Mouse (Mus musculus): ENCODE results near the gene Olfr324. TPM values are rescaled to one million over a fixed set of nuclear protein-coding genes. Genes with fewer than 3 reads are reported as not detected.

Gene Olfr324
- polyA plus RNA-seq, 1 experiment from 2014 or later = not detected

- Histone ChIP-seq H3K9ac (ENCODE audit: low read length) (no peak overlapping the region), H3K9me3 (ENCODE audit: control insufficient read depth, low read length) (no peaks in the 10 kb centered on the region), H3K4me2 (ENCODE audit: low read length) (no peak overlapping the region), H3K36me3 (ENCODE audit: control insufficient read depth, insufficient read depth, low read length) (no peaks in the 10 kb centered on the region), H3K4me3 (ENCODE audit: control insufficient read depth in 1 of 2, insufficient read depth in 1 of 2, low read depth in 1 of 2, low read length in 2 of 2) (no peak overlapping the region), H3K27ac (replicated peaks in 1 of 2; ENCODE audit: control insufficient read depth in 1 of 2, insufficient read depth in 1 of 2, low read depth in 2 of 2, low read length in 2 of 2) (no peak overlapping the region), H3K27me3 (ENCODE audit: control insufficient read depth, insufficient read depth, low read length) (peaks cover 31% of the 10 kb centered on the region), H3K4me1 (ENCODE audit: control insufficient read depth in 2 of 2, insufficient read depth in 2 of 2, low read length in 2 of 2) (peaks cover 2 to 6% of the 10 kb centered on the region in 2 experiments; a peak in 2 of 4 replicates)
- 14% methylated on average over 4 of the region's 4 CpGs for WGBS
- ATAC-seq (ENCODE audit: insufficient number of reproducible peaks, insufficient read depth, low FRiP score, low read depth) = no peak
These were observed 41.6 kb downstream of the Olfr324 start for GRCm38 (mm10) chr11:58636376-58636977.

- Histone ChIP-seq H3K36me3 (ENCODE audit: control insufficient read depth, insufficient read depth, low read length) (no peaks in the 10 kb centered on the region), H3K9me3 (ENCODE audit: control insufficient read depth, low read length) (no peaks in the 10 kb centered on the region), H3K9ac (ENCODE audit: low read length) (no peak overlapping the region), H3K27me3 (ENCODE audit: control insufficient read depth, insufficient read depth, low read length) (peaks cover 39% of the 10 kb centered on the region), H3K4me1 (ENCODE audit: control insufficient read depth in 2 of 2, insufficient read depth in 2 of 2, low read length in 2 of 2) (peaks cover 2 to 6% of the 10 kb centered on the region in 2 experiments; a peak in 2 of 4 replicates), H3K4me2 (ENCODE audit: low read length) (no peak overlapping the region), H3K4me3 (ENCODE audit: control insufficient read depth in 1 of 2, insufficient read depth in 1 of 2, low read depth in 1 of 2, low read length in 2 of 2) (no peak overlapping the region), H3K27ac (replicated peaks in 1 of 2; ENCODE audit: control insufficient read depth in 1 of 2, insufficient read depth in 1 of 2, low read depth in 2 of 2, low read length in 2 of 2) (no peak overlapping the region)
- ATAC-seq (ENCODE audit: insufficient number of reproducible peaks, insufficient read depth, low FRiP score, low read depth) = no peak
- WGBS = 56% methylated on average over 7 of the region's 7 CpGs
These were observed 43.3 kb downstream of the Olfr324 start for GRCm38 (mm10) chr11:58638176-58638701.

- peak; percentile 47; the same call in 1 of the 2 replicates for ATAC-seq (ENCODE audit: insufficient number of reproducible peaks, insufficient read depth, low FRiP score, low read depth)
- H3K4me1 ChIP-seq (ENCODE audit: control insufficient read depth in 2 of 2, insufficient read depth in 2 of 2, low read length in 2 of 2) = peaks cover 2 to 6% of the 10 kb centered on the region in 2 experiments; a peak in 2 of 4 replicates
- no peaks in the 10 kb centered on the region for H3K36me3 ChIP-seq (ENCODE audit: control insufficient read depth, insufficient read depth, low read length)
- H3K4me2 ChIP-seq (ENCODE audit: low read length) = peak within 1 kb of the TSS; percentile 78
- 2% methylated on average over 34 of the region's 34 CpGs for WGBS
- H3K27ac ChIP-seq (replicated peaks in 1 of 2; ENCODE audit: control insufficient read depth in 1 of 2, insufficient read depth in 1 of 2, low read depth in 2 of 2, low read length in 2 of 2) = no peak within 1 kb of the TSS
- peak within 1 kb of the TSS; percentile 13; the same call in 1 of the 2 replicates for H3K9ac ChIP-seq (ENCODE audit: low read length)
- H3K27me3 ChIP-seq (ENCODE audit: control insufficient read depth, insufficient read depth, low read length) = peaks cover 39% of the 10 kb centered on the region
- H3K9me3 ChIP-seq (ENCODE audit: control insufficient read depth, low read length) = no peaks in the 10 kb centered on the region
- H3K4me3 ChIP-seq (ENCODE audit: control insufficient read depth in 1 of 2, insufficient read depth in 1 of 2, low read depth in 1 of 2, low read length in 2 of 2) = peak within 1 kb of the TSS; percentile 31 to 34
These were observed 45.5 kb downstream of the Olfr324 start, which contains the start of gene Trim58 for GRCm38 (mm10) chr11:58640272-58640867. TSS of gene Trim58 (plus strand) at chr11:58640465.

GRCm38 (mm10) chr11:58641057-58641456 lies 46.1 kb downstream of the Olfr324 start:
- no peak overlapping the region for H3K27ac ChIP-seq (replicated peaks in 1 of 2; ENCODE audit: control insufficient read depth in 1 of 2, insufficient read depth in 1 of 2, low read depth in 2 of 2, low read length in 2 of 2)
- H3K4me1 ChIP-seq (ENCODE audit: control insufficient read depth in 2 of 2, insufficient read depth in 2 of 2, low read length in 2 of 2) = peaks cover 2 to 6% of the 10 kb centered on the region in 2 experiments; a peak in 2 of 4 replicates
- peak overlapping the region; percentile 78 for H3K4me2 ChIP-seq (ENCODE audit: low read length)
- peaks cover 39% of the 10 kb centered on the region for H3K27me3 ChIP-seq (ENCODE audit: control insufficient read depth, insufficient read depth, low read length)
- WGBS = 27% methylated on average over 14 of the region's 14 CpGs
- H3K9me3 ChIP-seq (ENCODE audit: control insufficient read depth, low read length) = no peaks in the 10 kb centered on the region
- H3K4me3 ChIP-seq (ENCODE audit: control insufficient read depth in 1 of 2, insufficient read depth in 1 of 2, low read depth in 1 of 2, low read length in 2 of 2) = peak overlapping the region in 1 of 2 experiments; percentile 34; a peak in 2 of 4 replicates
- H3K36me3 ChIP-seq (ENCODE audit: control insufficient read depth, insufficient read depth, low read length) = no peaks in the 10 kb centered on the region
- no peak for ATAC-seq (ENCODE audit: insufficient number of reproducible peaks, insufficient read depth, low FRiP score, low read depth)
- H3K9ac ChIP-seq (ENCODE audit: low read length) = no peak overlapping the region

GRCm38 (mm10) chr11:58641638-58642358 lies 46.9 kb downstream of the Olfr324 start:
- 76% methylated on average over 13 of the region's 13 CpGs for WGBS
- Histone ChIP-seq H3K36me3 (ENCODE audit: control insufficient read depth, insufficient read depth, low read length) (no peaks in the 10 kb centered on the region), H3K4me2 (ENCODE audit: low read length) (no peak overlapping the region; the same call in 1 of the 2 replicates), H3K27me3 (ENCODE audit: control insufficient read depth, insufficient read depth, low read length) (peaks cover 39% of the 10 kb centered on the region), H3K4me1 (ENCODE audit: control insufficient read depth in 2 of 2, insufficient read depth in 2 of 2, low read length in 2 of 2) (peaks cover 2 to 6% of the 10 kb centered on the region in 2 experiments; a peak in 2 of 4 replicates), H3K9ac (ENCODE audit: low read length) (no peak overlapping the region), H3K9me3 (ENCODE audit: control insufficient read depth, low read length) (no peaks in the 10 kb centered on the region), H3K4me3 (ENCODE audit: control insufficient read depth in 1 of 2, insufficient read depth in 1 of 2, low read depth in 1 of 2, low read length in 2 of 2) (no peak overlapping the region), H3K27ac (replicated peaks in 1 of 2; ENCODE audit: control insufficient read depth in 1 of 2, insufficient read depth in 1 of 2, low read depth in 2 of 2, low read length in 2 of 2) (no peak overlapping the region)
- no peak for ATAC-seq (ENCODE audit: insufficient number of reproducible peaks, insufficient read depth, low FRiP score, low read depth)

GRCm38 (mm10) chr11:58643350-58643749 lies 48.4 kb downstream of the Olfr324 start:
- Histone ChIP-seq H3K36me3 (ENCODE audit: control insufficient read depth, insufficient read depth, low read length) (no peaks in the 10 kb centered on the region), H3K9me3 (ENCODE audit: control insufficient read depth, low read length) (no peaks in the 10 kb centered on the region), H3K9ac (ENCODE audit: low read length) (no peak overlapping the region), H3K4me1 (ENCODE audit: control insufficient read depth in 2 of 2, insufficient read depth in 2 of 2, low read length in 2 of 2) (peaks cover 2 to 6% of the 10 kb centered on the region in 2 experiments; a peak in 2 of 4 replicates), H3K27ac (replicated peaks in 1 of 2; ENCODE audit: control insufficient read depth in 1 of 2, insufficient read depth in 1 of 2, low read depth in 2 of 2, low read length in 2 of 2) (no peak overlapping the region), H3K4me2 (ENCODE audit: low read length) (no peak overlapping the region), H3K27me3 (ENCODE audit: control insufficient read depth, insufficient read depth, low read length) (peaks cover 28% of the 10 kb centered on the region), H3K4me3 (ENCODE audit: control insufficient read depth in 1 of 2, insufficient read depth in 1 of 2, low read depth in 1 of 2, low read length in 2 of 2) (no peak overlapping the region)
- 26% methylated on average over 6 of the region's 6 CpGs for WGBS
- ATAC-seq (ENCODE audit: insufficient number of reproducible peaks, insufficient read depth, low FRiP score, low read depth) = no peak

Measured in heart, embryonic 14.5 days (tissue).